Mouse (Mus musculus): Measurements from ENCODE around the gene Zbed5.

- TF ChIP-seq CTCF (IDR thresholded peaks at IDR 0.05; ENCODE audit: low read depth) (no peak), EP300 (IDR thresholded peaks at IDR 0.05; ENCODE audit: low read depth) (no peak)
These were observed 40.4 kb upstream of the Zbed5 start for GRCm38 (mm10) chr5:129855163-129855562.
